Mouse (Mus musculus) ES-CJ7 (cell line): ENCODE results near the gene Pdzrn4.
"Not testable (repeated sequence)": the region's sequence is repeated elsewhere in the genome, so short reads cannot be mapped to it uniquely, and the experiment has no call there.

Experiments used
- DNase-seq: peaks from one replicate; pipeline ENCODE4 v3.0.0; 2011; ENCODE audit warnings: low read depth, low spot score

Pdzrn4 gene

DNA sequence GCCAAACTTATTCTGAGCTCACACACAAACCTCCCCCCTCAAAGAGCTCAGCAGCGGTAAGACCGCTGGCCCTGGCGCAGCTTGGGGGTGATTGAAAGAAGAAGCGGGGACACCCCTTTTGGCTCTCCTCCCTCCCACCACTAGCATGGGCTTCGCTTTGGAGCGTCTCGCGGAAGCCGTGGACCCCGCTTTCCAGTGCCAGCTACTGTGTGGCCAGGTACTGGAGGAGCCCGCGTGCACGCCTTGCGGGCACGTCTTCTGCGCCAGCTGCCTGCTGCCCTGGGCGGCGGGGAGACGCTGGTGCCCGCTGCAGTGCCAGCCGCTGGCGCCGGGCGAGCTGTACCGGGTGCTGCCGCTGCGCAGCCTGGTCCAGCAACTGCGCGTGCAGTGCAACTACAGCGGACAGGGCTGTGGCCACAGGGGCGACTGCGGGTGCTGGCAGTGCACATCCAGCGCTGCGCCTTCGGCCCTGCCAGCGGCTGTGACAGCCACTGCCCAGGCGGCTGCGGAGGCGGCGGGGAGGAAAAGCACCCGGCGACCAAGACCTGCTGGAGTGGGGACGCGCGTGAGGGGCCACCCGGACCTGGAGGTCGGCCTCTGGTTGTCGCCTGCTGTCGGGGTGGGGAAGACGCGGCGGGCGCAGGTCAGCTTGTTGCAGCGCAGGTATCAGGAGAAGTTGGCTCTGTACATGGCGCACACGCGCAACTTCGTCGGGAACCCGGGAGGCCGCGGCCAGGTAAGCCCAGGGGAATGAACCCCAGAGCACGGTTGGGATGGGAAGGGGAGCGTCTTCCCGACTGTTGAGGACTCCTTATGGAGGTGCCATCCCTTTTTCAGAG, at the start of gene Pdzrn4:
Gene Pdzrn4, plus strand, starts transcription at position 112 of the 839 bp plus-strand sequence.
- peak; percentile 5 for DNase-seq

GRCm38 (mm10) chr15:92347426-92347825, 49.3 kb upstream of the Pdzrn4 start:
- peak; percentile 54 for DNase-seq

GRCm38 (mm10) chr15:92347902-92348301, 48.8 kb upstream of the Pdzrn4 start:
- DNase-seq: peak; percentile 15

DNA sequence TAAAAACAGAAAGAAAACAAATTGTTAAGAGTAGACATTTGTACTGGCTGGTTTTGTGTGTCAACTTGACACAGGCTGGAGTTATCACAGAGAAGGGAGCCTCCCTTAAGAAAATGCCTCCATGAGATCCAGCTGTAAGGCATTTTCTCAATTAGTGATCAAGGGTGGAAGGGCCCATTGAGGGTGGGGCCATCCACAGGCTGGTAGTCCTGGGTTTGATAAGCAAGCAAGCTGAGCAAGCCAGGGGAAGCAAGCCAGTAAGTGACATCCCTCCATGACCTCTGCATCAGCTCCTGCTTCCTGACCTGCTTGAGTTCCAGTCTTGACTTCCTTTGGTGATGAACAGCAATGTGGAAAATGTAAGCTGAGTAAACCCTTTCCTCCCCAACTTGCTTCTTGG, 48.2 kb upstream of the Pdzrn4 start:
- not testable (repeated sequence) for DNase-seq

- DNase-seq: no peak
Measured at GRCm38 (mm10) chr15:92364153-92364552, 32.5 kb upstream of the Pdzrn4 start.

GRCm38 (mm10) chr15:92364592-92364991, 32.1 kb upstream of the Pdzrn4 start:
- DNase-seq: no peak

DNA sequence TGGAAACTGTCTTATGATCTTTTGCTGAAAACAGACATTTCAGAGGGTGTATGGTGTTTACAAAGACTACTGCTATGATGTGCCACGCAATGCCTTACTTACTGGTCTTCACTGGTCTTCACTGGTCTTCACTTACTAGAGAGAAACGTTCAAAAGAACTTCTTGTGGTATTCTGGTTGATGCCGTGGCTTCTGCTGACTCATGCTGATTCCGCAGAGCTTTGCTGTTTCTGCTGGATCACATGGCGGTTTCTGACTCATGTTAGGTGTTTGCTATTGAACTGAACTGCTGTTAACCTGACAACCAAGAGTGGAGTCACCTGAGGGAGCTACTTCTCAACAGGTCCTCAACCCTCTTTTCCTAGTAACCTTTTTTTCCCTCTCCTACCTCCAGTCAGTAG, 1.9 kb upstream of the Pdzrn4 start:
- DNase-seq: peak; percentile 15

GRCm38 (mm10) chr15:92398747-92399146, 2.1 kb downstream of the Pdzrn4 start:
- DNase-seq: no peak

- no peak for DNase-seq
Measured at GRCm38 (mm10) chr15:92399278-92399677, 2.6 kb downstream of the Pdzrn4 start.

DNA sequence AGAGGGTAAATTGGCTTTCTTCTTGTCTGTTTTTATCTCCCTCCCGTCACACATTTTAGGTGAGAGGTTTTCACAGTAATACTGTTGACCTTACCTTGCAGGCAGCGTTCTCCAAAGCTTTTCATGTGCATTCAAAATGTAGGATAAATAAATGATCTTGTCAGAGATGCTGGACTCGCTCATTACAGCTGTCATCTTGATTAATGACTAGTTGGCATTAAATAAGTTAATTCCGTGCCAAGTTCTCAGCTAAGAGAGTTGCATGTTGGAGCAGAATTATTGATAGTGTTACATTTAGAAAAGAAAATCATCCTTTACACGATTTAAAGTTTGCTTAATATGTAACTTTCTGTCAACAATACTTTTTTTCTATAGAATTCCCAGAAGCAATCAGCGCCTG, 4.9 kb downstream of the Pdzrn4 start:
- DNase-seq: no peak

DNA sequence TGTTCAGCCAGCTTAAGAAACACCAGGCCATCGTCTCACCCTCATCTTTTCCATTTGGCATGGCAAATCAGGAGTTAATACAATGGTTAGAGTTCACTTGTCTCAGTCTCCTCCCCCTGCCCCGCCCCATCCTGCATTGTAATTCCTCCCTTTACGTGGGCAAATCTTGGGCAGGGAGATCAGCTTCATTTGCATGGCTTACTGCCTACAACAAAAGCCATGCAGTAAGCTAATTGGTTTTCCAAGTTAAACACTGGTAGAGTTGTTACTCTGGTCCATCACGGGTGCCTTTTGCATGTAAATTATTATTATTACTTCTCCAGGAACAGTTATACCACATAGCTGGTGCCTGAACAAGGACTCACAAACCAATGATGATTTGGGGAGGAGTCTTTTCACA, 18.6 kb downstream of the Pdzrn4 start:
- peak; percentile 48 for DNase-seq

- no peak for DNase-seq
Measured at GRCm38 (mm10) chr15:92416141-92416540, 19.5 kb downstream of the Pdzrn4 start.

DNA sequence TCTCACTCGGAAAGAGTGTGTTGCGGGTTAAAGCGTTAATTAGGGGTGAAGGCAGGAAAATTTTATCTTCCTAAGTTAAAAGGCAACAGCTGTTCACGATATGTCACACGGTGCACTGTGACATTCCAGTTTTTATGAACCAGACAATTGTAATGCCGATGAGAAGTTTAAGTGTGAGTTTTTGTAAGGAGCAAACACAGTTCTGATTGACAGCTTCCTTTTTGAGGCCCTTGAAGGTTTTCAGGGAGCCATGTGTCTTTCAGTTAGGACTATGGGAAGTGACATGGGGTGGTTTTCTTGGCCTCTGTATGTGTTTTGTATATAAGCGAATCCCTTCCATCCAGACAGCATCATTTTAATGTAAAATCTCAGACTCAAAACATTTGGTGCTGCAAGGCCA, 20.0 kb downstream of the Pdzrn4 start:
- no peak for DNase-seq

DNA sequence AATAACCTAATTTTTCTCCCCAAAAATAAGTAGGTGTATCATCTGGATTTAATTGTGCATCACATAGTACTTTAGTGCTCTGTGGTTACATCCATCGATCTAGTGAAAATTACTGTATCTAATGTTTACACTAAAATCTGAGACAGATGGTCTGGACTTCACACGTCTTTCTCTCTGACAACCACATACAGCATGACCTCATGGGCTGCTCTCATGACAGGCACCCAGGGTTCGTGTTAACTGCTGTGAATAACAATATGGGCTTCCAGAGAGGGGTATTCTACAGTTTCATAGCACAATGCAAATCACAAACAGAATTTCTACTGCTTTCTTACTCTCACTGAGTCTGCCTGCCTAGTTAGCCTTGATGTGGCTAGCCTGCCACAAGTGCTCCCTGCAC, 20.4 kb downstream of the Pdzrn4 start:
- DNase-seq: no peak

DNA sequence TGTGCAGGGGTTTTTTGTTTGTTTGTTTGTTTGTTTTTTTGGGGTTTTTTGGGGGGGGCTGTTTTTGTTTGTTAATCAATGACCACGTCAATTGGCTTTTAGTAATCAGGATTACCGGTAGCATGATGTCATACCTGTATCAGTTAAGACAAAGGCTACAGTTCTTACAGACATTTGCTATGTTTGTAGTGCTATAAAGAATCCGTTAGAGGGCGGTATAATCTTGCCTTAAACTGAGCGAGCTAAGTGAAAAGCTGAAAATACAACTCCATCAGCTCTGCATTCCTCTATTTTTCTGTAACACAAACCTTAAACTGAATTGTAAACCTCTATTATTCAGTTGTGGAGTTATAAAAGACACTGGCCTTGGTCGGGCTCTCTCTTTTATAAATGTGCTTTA, 37.9 kb downstream of the Pdzrn4 start:
- DNase-seq: peak; percentile 24

GRCm38 (mm10) chr15:92435306-92435705, 38.6 kb downstream of the Pdzrn4 start:
- DNase-seq: no peak

DNA sequence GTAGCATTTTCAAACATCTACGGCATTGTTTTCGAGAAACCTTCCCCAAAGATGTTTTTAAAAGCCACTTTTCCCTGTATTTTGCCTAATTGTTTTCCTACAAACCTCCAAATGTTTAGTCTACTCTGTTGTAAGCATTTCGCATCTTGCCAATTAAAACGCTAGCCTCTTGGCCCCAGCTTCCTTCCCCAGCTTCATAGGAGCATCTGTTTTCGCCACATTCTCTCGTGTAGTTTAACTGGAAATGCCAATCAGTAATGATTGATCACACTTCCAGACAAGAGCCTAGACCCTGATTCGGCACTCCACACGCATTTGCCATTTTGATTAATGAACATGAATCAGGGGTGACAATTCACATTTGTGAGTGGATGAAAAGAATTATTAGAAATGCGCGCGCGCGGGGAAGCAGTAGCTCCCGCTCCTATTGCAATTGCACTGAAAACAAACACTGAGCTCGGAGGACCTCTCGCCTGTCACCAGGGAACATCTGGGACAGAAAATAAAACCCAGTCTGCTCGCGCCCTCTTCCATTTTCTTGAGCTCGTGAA, 45.0 kb downstream of the Pdzrn4 start:
- DNase-seq: no peak

GRCm38 (mm10) chr15:92447708-92448147, 51.0 kb downstream of the Pdzrn4 start:
- DNase-seq: no peak

GRCm38 (mm10) chr15:92449112-92449511, 52.4 kb downstream of the Pdzrn4 start:
- no peak for DNase-seq

DNA sequence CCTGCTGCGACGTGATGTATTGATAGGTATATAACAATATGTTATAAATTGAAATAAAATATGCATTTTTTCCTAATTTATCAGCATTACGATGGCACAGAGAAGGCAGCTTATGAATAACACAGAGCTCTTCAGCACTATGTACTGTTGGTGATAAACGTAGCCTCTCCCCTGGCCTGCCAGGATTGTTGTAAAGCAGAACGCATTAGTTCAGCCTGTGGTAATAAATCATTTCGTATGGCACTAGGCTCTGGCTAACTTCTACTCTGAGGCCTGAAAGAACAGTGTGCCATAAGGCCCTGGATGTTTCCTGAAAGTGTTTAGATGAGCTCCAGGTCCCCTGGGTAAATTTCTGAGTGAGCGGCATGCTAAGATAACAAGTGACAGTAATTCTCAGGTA, 55.9 kb downstream of the Pdzrn4 start:
- no peak for DNase-seq

DNA sequence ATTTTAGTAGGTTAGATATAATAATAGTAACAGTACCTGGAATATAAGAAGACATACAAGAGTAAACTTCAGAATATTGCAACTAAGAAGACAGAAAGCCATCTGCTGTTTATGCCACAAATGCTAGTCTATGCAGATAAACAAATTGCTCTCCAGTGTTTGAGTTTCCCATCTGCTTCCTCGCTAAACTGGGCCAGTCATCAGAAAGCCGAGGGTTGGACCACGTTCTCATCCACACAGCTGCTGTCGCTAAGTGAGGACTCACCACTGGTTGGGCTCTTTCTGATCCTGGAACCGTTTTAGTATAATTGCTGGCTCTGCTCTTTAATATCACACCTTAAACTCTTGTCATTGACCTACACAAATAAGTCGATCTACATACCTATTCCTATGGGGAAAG, 85.5 kb downstream of the Pdzrn4 start:
- no peak for DNase-seq

DNA sequence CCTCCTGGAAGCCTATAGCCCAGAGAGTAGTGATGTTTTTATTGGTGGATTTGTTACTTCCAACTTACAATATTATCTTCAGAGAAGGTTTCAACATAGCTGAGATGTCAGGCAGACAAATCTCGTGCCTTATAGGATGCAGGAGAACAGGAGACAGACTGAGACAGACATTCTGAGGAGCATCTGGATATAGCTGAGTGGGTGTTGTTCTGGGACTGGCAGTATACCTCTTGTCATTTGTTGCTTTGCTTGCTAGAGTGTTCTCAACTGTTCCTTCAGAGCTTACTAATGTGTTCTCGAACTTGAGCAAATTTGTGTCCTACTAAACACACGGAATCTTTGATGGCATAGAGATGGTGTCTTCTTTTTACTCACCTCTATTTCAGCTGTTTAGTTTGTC, 94.7 kb downstream of the Pdzrn4 start:
- no peak for DNase-seq

- DNase-seq: no peak
Measured at GRCm38 (mm10) chr15:92495465-92496174, 98.9 kb downstream of the Pdzrn4 start.
